Mouse (Mus musculus): Measurements from ENCODE around the gene Oosp1. TPM values are rescaled to one million over a fixed set of nuclear protein-coding genes. Genes with fewer than 3 reads are reported as not detected.

Oosp1 gene
- total and polyA plus RNA-seq, 3 experiments: not detected

Other genes starting within 250 kb of the Oosp1 start
- gene Ms4a4b, start 247.6 kb downstream of the Oosp1 start, total RNA-seq (2012; rRNA removed): not detected in 2 replicates
- not detected for gene Ms4a4b, start 247.6 kb downstream of the Oosp1 start, polyA plus RNA-seq (2012; ENCODE audit: insufficient read depth in 1 of 2, insufficient read length in 2 of 2, low read depth in 1 of 2, low replicate concordance in 2 of 2, missing spikeins in 1 of 2)
- gene Ms4a6c, start 221.8 kb downstream of the Oosp1 start, total RNA-seq (2012; rRNA removed): not detected in 2 replicates
- not detected for gene Ms4a6c, start 221.8 kb downstream of the Oosp1 start, polyA plus RNA-seq (2012; ENCODE audit: insufficient read depth in 1 of 2, insufficient read length in 2 of 2, low read depth in 1 of 2, low replicate concordance in 2 of 2, missing spikeins in 1 of 2)
- gene Gm8369, start 205.2 kb downstream of the Oosp1 start, total RNA-seq (2012; rRNA removed): not detected in 2 replicates
- gene Gm8369, start 205.2 kb downstream of the Oosp1 start, polyA plus RNA-seq (2012; ENCODE audit: insufficient read depth in 1 of 2, insufficient read length in 2 of 2, low read depth in 1 of 2, low replicate concordance in 2 of 2, missing spikeins in 1 of 2): not detected
- not detected in 2 replicates for gene Ms4a6b, start 174.6 kb downstream of the Oosp1 start, total RNA-seq (2012; rRNA removed)
- not detected for gene Ms4a6b, start 174.6 kb downstream of the Oosp1 start, polyA plus RNA-seq (2012; ENCODE audit: insufficient read depth in 1 of 2, insufficient read length in 2 of 2, low read depth in 1 of 2, low replicate concordance in 2 of 2, missing spikeins in 1 of 2)
- gene Ms4a4d, start 154.3 kb downstream of the Oosp1 start, total RNA-seq (2012; rRNA removed): not detected in 2 replicates
- not detected for gene Ms4a4d, start 154.3 kb downstream of the Oosp1 start, polyA plus RNA-seq (2012; ENCODE audit: insufficient read depth in 1 of 2, insufficient read length in 2 of 2, low read depth in 1 of 2, low replicate concordance in 2 of 2, missing spikeins in 1 of 2)
- gene Ms4a6d, start 86.3 kb downstream of the Oosp1 start, total RNA-seq (2012; rRNA removed): not detected in 2 replicates
- gene Ms4a6d, start 86.3 kb downstream of the Oosp1 start, polyA plus RNA-seq (2012; ENCODE audit: insufficient read depth in 1 of 2, insufficient read length in 2 of 2, low read depth in 1 of 2, low replicate concordance in 2 of 2, missing spikeins in 1 of 2): not detected
- 1.5 and 3.1 TPM in 2 replicates for gene Ms4a2, start 67.4 kb downstream of the Oosp1 start, total RNA-seq (2012; rRNA removed)
- under 1 TPM in 1 of 2 experiments, not detected in 1; 0.32 TPM for gene Ms4a2, start 67.4 kb downstream of the Oosp1 start, polyA plus RNA-seq (2012; ENCODE audit: insufficient read depth in 1 of 2, insufficient read length in 2 of 2, low read depth in 1 of 2, low replicate concordance in 2 of 2, missing spikeins in 1 of 2)
- 0.88 and 1.0 TPM in 2 replicates for gene Ms4a3, start 50.3 kb downstream of the Oosp1 start, total RNA-seq (2012; rRNA removed)
- 1 to 10 TPM in 1 of 2 experiments, not detected in 1; 1.0 TPM for gene Ms4a3, start 50.3 kb downstream of the Oosp1 start, polyA plus RNA-seq (2012; ENCODE audit: insufficient read depth in 1 of 2, insufficient read length in 2 of 2, low read depth in 1 of 2, low replicate concordance in 2 of 2, missing spikeins in 1 of 2)
- gene Oosp2, start 30.6 kb downstream of the Oosp1 start, total RNA-seq (2012; rRNA removed): not detected in 2 replicates
- gene Oosp2, start 30.6 kb downstream of the Oosp1 start, polyA plus RNA-seq (2012; ENCODE audit: insufficient read depth in 1 of 2, insufficient read length in 2 of 2, low read depth in 1 of 2, low replicate concordance in 2 of 2, missing spikeins in 1 of 2): not detected
- gene Oosp3, start 5.9 kb upstream of the Oosp1 start, total RNA-seq (2012; rRNA removed): not detected in 2 replicates
- not detected for gene Oosp3, start 5.9 kb upstream of the Oosp1 start, polyA plus RNA-seq (2012; ENCODE audit: insufficient read depth in 1 of 2, insufficient read length in 2 of 2, low read depth in 1 of 2, low replicate concordance in 2 of 2, missing spikeins in 1 of 2)
- not detected in 2 replicates for gene Gif, start 56.4 kb upstream of the Oosp1 start, total RNA-seq (2012; rRNA removed)
- gene Gif, start 56.4 kb upstream of the Oosp1 start, polyA plus RNA-seq (2012; ENCODE audit: insufficient read depth in 1 of 2, insufficient read length in 2 of 2, low read depth in 1 of 2, low replicate concordance in 2 of 2, missing spikeins in 1 of 2): not detected
- 58.3 and 59.6 TPM in 2 replicates for gene Mrpl16, start 79.2 kb upstream of the Oosp1 start, total RNA-seq (2012; rRNA removed)
- 10 to 100 TPM in 1 of 2 experiments, not detected in 1; 46.8 TPM for gene Mrpl16, start 79.2 kb upstream of the Oosp1 start, polyA plus RNA-seq (2012; ENCODE audit: insufficient read depth in 1 of 2, insufficient read length in 2 of 2, low read depth in 1 of 2, low replicate concordance in 2 of 2, missing spikeins in 1 of 2)
- 0.33 and 0.73 TPM in 2 replicates for gene Stx3, start 128.3 kb upstream of the Oosp1 start, total RNA-seq (2012; rRNA removed)
- 1 to 10 TPM in 1 of 2 experiments, not detected in 1; 3.0 TPM for gene Stx3, start 128.3 kb upstream of the Oosp1 start, polyA plus RNA-seq (2012; ENCODE audit: insufficient read depth in 1 of 2, insufficient read length in 2 of 2, low read depth in 1 of 2, low replicate concordance in 2 of 2, missing spikeins in 1 of 2)
- gene Olfr1417, start 148.1 kb upstream of the Oosp1 start, total RNA-seq (2012; rRNA removed): not detected in 2 replicates
- not detected for gene Olfr1417, start 148.1 kb upstream of the Oosp1 start, polyA plus RNA-seq (2012; ENCODE audit: insufficient read depth in 1 of 2, insufficient read length in 2 of 2, low read depth in 1 of 2, low replicate concordance in 2 of 2, missing spikeins in 1 of 2)
- gene Olfr1418, start 169.9 kb upstream of the Oosp1 start, total RNA-seq (2012; rRNA removed): 0.03 TPM in 1 of 2 replicates, not detected in the other
- gene Olfr1418, start 169.9 kb upstream of the Oosp1 start, polyA plus RNA-seq (2012; ENCODE audit: insufficient read depth in 1 of 2, insufficient read length in 2 of 2, low read depth in 1 of 2, low replicate concordance in 2 of 2, missing spikeins in 1 of 2): not detected
- not detected in 2 replicates for gene Olfr1419, start 184.0 kb upstream of the Oosp1 start, total RNA-seq (2012; rRNA removed)
- gene Olfr1419, start 184.0 kb upstream of the Oosp1 start, polyA plus RNA-seq (2012; ENCODE audit: insufficient read depth in 1 of 2, insufficient read length in 2 of 2, low read depth in 1 of 2, low replicate concordance in 2 of 2, missing spikeins in 1 of 2): not detected
- gene Olfr1420, start 195.4 kb upstream of the Oosp1 start, total RNA-seq (2012; rRNA removed): not detected in 2 replicates
- gene Olfr1420, start 195.4 kb upstream of the Oosp1 start, polyA plus RNA-seq (2012; ENCODE audit: insufficient read depth in 1 of 2, insufficient read length in 2 of 2, low read depth in 1 of 2, low replicate concordance in 2 of 2, missing spikeins in 1 of 2): under 1 TPM in 1 of 2 experiments, not detected in 1; 0.03 TPM
- gene Patl1, start 221.2 kb upstream of the Oosp1 start, total RNA-seq (2012; rRNA removed): 5.4 and 6.1 TPM in 2 replicates
- gene Patl1, start 221.2 kb upstream of the Oosp1 start, polyA plus RNA-seq (2012; ENCODE audit: insufficient read depth in 1 of 2, insufficient read length in 2 of 2, low read depth in 1 of 2, low replicate concordance in 2 of 2, missing spikeins in 1 of 2): 10 to 100 TPM in 1 of 2 experiments, not detected in 1; 33.5 TPM